Mouse (Mus musculus) left cerebral cortex, postnatal 36 days (tissue): Measurements from ENCODE around the gene Ppp2r5a. TPM values are rescaled to one million over a fixed set of nuclear protein-coding genes. Genes with fewer than 3 reads are reported as not detected.

Experiments
- DNase-seq, 2 experiments: peaks; one replicate each; pipeline ENCODE4 v3.0.0; 2021 to 2022; ENCODE audit warnings: low spot score in 2 of 2, mixed read lengths in 1 of 2
- intact Hi-C: fragments of 180-260 bp; cut with DNase I; formaldehyde crosslinking; loops from one replicate; pipeline ENCODE4 v1.15.1; 2025
- total RNA-seq, 2 experiments: library from RNA; stranded (reverse); gene quantifications; 2 replicates each; pipeline ENCODE4 v1.2.3; 2021

The Ppp2r5a gene
- total RNA-seq, 2 experiments from 2014 or later = 89.0 to 95.7 TPM

- no peak for DNase-seq
- intact Hi-C loops = no loop called here
Measured at GRCm38 (mm10) chr1:191307766-191308455, 95.2 kb downstream of the Ppp2r5a start.

GRCm38 (mm10) chr1:191306316-191306715 is 96.8 kb downstream of the Ppp2r5a start:
- intact Hi-C loops = no loop called here

GRCm38 (mm10) chr1:191305610-191306009 is 97.5 kb downstream of the Ppp2r5a start:
- intact Hi-C loops = no loop called here
- DNase-seq = no peak

More at GRCm38 (mm10) chr1:191306316-191306715, 96.8 kb downstream of the Ppp2r5a start:
- DNase-seq = no peak

- DNase-seq = no peak
- intact Hi-C loops = no loop called here
Measured at GRCm38 (mm10) chr1:191304216-191304615, 98.9 kb downstream of the Ppp2r5a start.

- intact Hi-C loops = no loop called here
- no peak for DNase-seq
Measured at GRCm38 (mm10) chr1:191303736-191304135, 99.3 kb downstream of the Ppp2r5a start.

Other genes with a start within 250 kb of the Ppp2r5a start
- not detected for gene Fam71a, start 238.5 kb downstream of the Ppp2r5a start, total RNA-seq
- gene Atf3, start 185.2 kb downstream of the Ppp2r5a start, total RNA-seq = 1 to 10 TPM in 1 of 2 experiments, under 1 TPM in 1; 0.68 to 1.2 TPM
- gene Nenf, start 85.1 kb downstream of the Ppp2r5a start, total RNA-seq = 10 to 100 TPM; 66.1 to 76.7 TPM
- 1 to 10 TPM; 8.2 to 8.7 TPM for gene Tmem206, start 77.4 kb downstream of the Ppp2r5a start, total RNA-seq
- gene Dtl, start 172.3 kb upstream of the Ppp2r5a start, total RNA-seq = 1 to 10 TPM; 6.3 to 7.6 TPM
- 10 to 100 TPM; 32.6 to 40.9 TPM for gene Ints7, start 172.4 kb upstream of the Ppp2r5a start, total RNA-seq